Mouse (Mus musculus): ENCODE results near the gene Hsf5.
A peak's percentile ranks its signal among the peaks of the same experiment; 100 is the strongest.

Hsf5 gene

GRCm38 (mm10) chr11:87590841-87591525 lies 26.0 kb upstream of the Hsf5 start:
- DNase-seq (ENCODE audit: low read depth, low spot score): no peak

GRCm38 (mm10) chr11:87591526-87592353 lies 25.2 kb upstream of the Hsf5 start, which contains the start of gene Mtmr4:
TSS of gene Mtmr4 (plus strand) at chr11:87592162.
- peak; percentile 100 for DNase-seq (ENCODE audit: low read depth, low spot score)

DNA sequence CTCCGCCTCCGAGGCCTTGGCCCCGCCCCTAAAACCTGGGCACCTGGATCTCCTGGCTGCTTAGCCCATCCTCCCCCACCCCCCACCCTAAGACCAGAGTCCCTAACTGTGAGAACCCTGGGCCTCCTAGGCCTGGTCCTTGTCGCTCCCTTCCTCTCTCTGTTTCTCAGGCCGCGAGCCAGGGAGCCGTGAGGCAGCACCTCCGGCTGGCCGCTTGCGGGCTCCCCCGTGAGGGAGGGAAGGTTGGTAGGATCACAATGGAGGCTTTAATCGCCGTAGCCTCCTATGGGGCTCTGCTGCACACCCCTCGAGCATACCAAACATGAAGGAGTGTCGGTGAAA lies 24.6 kb upstream of the Hsf5 start:
- DNase-seq (ENCODE audit: low read depth, low spot score): no peak

GRCm38 (mm10) chr11:87592713-87593598 lies 24.0 kb upstream of the Hsf5 start:
- DNase-seq (ENCODE audit: low read depth, low spot score): peak; percentile 18

- DNase-seq (ENCODE audit: low read depth, low spot score): peak; percentile 83
Observed at GRCm38 (mm10) chr11:87595327-87595841, 21.6 kb upstream of the Hsf5 start.

GRCm38 (mm10) chr11:87595976-87596375 lies 21.0 kb upstream of the Hsf5 start:
- DNase-seq (ENCODE audit: low read depth, low spot score): no peak

DNA sequence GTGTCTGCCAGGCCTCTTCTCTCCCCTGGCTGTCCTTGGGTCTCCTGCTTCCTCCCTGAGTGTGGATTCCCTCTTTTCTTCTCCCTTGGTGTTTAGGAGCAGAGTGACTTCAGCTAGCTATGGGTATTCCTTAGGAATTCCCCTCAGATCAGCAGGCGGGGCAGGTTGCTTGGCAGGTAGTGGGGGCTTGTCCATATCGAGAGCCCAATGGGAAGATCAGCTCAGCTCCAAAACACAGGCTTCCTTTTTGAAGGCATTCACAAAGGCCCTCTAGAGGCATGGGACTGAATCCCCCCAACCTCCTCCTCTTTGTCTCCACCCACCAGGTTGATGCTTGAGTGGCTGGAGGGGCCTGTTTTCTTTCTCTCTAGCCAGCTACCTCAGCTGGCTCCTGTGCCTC lies 20.5 kb upstream of the Hsf5 start:
- no peak for DNase-seq (ENCODE audit: low read depth, low spot score)

- DNase-seq (ENCODE audit: low read depth, low spot score): no peak
Observed at GRCm38 (mm10) chr11:87597061-87597460, 19.9 kb upstream of the Hsf5 start.

DNA sequence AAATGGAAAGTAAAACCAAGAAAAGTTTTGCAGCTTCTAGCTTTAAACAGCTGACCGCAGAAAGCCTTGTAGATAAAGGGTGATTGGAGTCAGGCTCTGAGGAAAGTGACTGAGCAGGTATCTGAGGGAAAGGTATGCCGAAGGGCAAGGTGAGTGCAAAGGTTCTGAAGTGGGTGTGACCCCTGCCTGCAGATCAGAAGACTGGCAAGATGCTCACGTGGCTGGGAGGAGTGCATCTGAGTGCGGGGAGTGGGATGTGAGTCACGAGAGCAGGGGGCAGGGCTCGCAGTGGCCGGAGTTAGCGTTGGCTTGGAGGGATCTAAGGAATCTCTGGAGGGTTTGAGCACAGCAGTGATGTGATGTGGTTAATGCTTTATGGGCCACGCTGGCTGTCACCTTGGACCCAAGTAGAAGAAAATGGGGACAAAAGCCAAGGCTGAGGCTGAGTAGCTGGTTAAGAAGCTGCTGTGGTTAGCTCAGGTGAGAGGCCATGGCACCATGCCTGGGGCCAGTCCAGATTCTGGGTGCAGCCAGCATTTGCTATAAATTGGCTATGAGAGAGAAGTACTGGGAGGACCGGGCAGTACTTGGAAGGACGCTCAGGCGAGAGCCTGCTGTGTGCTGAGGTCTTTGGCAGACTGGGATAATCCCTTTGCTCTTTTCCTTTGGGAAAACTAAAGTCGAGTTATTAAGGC lies 17.4 kb upstream of the Hsf5 start:
- no peak for DNase-seq (ENCODE audit: low read depth, low spot score)

GRCm38 (mm10) chr11:87600322-87600853 lies 16.6 kb upstream of the Hsf5 start:
- DNase-seq (ENCODE audit: low read depth, low spot score): no peak

- no peak for DNase-seq (ENCODE audit: low read depth, low spot score)
Observed at GRCm38 (mm10) chr11:87602234-87602633, 14.7 kb upstream of the Hsf5 start.

- DNase-seq (ENCODE audit: low read depth, low spot score): no peak
Observed at GRCm38 (mm10) chr11:87603571-87603970, 13.4 kb upstream of the Hsf5 start.

DNA sequence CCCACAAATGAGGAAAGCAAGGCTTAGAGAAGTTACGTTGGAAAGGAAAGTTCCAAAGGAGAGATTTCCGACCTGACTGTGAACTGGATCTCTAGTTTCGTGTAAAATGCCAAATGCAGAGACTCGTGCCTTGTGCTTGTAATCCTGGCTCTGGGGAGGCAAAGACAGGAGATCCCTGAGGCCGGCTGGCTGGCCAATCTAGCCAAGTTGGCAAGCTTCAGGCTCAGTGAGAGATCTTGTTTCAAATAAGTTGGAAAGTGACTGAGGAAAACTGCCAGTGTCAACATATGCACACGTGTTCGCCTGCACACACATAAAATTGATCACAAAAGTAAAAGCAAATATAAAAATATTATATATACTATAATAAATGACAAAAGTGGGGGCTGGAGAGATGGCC lies 7.7 kb upstream of the Hsf5 start:
- no peak for DNase-seq (ENCODE audit: low read depth, low spot score)

GRCm38 (mm10) chr11:87611547-87611946 lies 5.4 kb upstream of the Hsf5 start:
- DNase-seq (ENCODE audit: low read depth, low spot score): no peak

GRCm38 (mm10) chr11:87613972-87614371 lies 3.0 kb upstream of the Hsf5 start:
- no peak for DNase-seq (ENCODE audit: low read depth, low spot score)

GRCm38 (mm10) chr11:87615551-87615950 lies 1.4 kb upstream of the Hsf5 start:
- DNase-seq (ENCODE audit: low read depth, low spot score): no peak

DNA sequence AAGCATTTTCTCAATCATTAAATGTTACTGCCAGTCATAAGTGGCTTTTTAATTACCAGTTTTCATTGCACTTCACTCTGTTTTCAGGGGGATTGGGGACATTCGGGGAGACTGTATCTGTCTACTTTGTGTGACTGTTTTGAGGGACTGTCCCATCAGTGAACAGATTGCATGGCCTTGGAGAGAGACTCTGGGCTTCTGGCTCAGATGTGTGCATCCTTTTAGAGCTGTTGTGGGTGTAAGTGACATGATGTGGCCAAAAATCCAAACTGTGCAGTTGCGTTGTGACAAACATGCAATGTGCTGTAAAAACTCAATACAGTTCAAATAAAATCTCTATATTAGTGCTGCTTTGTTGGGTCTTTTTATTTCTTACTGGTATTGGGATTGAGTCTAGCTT lies 1.0 kb upstream of the Hsf5 start:
- no peak for DNase-seq (ENCODE audit: low read depth, low spot score)

- no peak for DNase-seq (ENCODE audit: low read depth, low spot score)
Observed at GRCm38 (mm10) chr11:87617606-87618005, 642 bp downstream of the Hsf5 start.

- no peak for DNase-seq (ENCODE audit: low read depth, low spot score)
Observed at GRCm38 (mm10) chr11:87623160-87623559, 6.2 kb downstream of the Hsf5 start.

- DNase-seq (ENCODE audit: low read depth, low spot score): peak; percentile 64
Observed at GRCm38 (mm10) chr11:87629859-87630258, 12.9 kb downstream of the Hsf5 start.

DNA sequence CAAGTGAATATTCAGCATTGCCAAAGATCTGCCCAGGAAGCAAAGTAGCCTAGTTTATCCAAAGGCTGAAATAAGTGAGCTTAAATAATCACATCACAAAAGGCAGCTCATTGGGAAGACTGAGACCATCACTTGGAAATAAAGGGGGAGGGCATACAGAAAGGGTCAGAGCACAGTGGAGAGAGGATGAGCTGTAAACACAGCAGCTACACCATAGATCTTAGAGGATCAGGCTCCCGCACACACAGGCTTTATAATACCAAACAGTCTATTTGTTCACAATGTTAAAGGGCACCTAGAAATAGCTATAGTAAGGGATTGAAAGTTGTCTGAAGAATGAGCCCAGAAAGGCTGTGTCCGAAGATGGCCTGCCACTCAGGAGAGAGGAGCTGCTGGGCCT lies 21.8 kb downstream of the Hsf5 start:
- no peak for DNase-seq (ENCODE audit: low read depth, low spot score)
